Mouse (Mus musculus): ENCODE data around the gene Sec22b. TPM values are rescaled to one million over a fixed set of nuclear protein-coding genes. Genes with fewer than 3 reads are reported as not detected.

Sec22b gene
- 39.9 and 43.7 TPM in 2 replicates for polyA plus RNA-seq (2012; rRNA removed)

DNA sequence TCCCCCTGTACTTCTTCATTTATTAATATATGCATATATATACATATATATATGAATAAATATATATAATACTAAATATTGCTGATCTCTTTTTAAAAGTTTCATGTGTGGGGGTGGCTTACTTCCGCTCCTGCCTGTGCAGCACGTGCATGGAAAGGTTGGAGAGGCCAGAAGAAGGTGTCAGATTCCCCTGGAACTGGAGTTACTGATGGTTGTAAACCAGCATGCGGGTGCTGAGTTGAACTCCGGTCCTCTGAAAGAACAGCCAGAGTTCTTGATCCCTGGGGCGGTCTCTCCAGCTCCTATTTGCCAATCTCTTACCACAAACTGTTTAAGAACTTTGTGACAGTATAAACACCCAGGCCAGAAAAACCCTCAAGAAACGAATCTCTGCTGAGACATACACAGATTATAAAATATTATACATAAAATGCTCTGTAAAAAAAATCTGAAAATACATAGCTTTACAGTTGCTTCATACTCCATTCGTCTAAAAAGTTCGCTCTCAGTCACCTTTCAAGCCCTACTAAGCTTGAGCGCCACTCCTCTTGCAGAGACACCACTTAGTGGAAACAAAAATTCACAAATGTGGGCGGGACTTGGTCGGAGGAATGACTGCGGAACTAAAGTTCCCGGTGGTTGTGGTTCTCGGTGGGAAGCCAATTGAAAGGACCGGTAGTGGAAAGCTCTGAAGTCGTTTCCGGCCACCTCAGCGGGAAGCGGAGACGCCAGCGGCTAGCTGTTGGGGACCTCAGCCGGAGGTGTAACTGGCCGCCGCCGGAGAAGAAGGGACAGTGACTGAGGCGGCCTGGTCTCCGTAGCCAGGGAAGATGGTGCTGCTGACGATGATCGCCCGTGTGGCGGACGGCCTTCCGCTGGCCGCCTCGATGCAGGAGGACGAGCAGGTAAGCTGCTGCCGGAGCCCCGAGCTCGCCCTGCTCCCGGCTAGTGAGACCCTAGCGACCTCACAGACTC lies at the start of gene Sec22b:
Gene Sec22b, plus strand, starts transcription at position 675 of the 975 bp plus-strand sequence.

DNA sequence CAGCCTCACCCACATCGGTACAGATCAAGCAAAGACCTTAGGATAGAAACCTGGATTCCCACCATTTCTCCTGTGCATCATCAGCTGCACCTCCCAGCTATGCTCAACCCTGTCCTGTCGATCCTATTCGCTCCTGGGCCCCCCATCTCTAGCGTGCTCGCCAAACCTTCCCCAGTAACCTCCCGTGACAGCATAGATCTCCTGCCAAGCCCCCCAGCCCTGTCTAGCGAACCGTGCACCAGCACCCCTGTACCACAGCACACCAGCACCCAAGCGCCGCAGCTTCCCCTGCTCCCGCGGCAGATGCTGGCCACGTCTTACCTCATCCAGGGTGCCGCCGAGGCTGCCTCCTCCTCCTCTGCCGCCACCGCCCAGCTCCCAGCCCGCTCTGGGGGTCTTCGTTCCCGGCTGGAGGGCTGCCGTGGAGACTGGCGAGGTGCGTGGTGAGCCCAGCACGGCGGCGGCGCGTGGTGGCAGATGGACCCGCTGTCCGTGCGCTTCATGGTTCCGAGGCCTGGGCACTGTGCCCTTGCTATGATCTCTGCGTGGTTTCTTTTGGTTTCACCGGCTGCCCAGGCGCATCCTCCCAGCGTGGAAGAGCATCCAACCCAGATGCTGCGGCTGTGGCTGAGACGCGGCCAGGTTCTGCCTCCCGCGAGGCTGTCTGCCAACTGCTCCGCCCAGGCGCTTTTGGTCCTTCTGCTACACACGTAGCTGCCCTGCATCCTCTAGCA lies 12.7 kb upstream of the Sec22b start, which contains the start of gene Pde4dip:
Gene Pde4dip, minus strand, starts transcription at position 540 of the 734 bp plus-strand sequence.

Other genes with a start within 250 kb of the Sec22b start
- 12.2 and 12.7 TPM in 2 replicates for gene Prkab2, start 243.0 kb upstream of the Sec22b start, polyA plus RNA-seq (2012; rRNA removed)
- not detected in 2 replicates for gene Gm17651, start 226.5 kb upstream of the Sec22b start, polyA plus RNA-seq (2012; rRNA removed)
- gene Pde4dip, start 12.5 kb upstream of the Sec22b start, polyA plus RNA-seq (2012; rRNA removed), result 14.0 and 17.8 TPM in 2 replicates
- 49.1 and 54.3 TPM in 2 replicates for gene Notch2, start 112.3 kb downstream of the Sec22b start, polyA plus RNA-seq (2012; rRNA removed)

All from ovary, adult 2 months (tissue).